Mouse (Mus musculus) spleen, adult 2 months (tissue): ENCODE measurements around the gene Rgs11.

Source experiments
- CTCF ChIP-seq: fragments of 200-500 bp; IDR thresholded peaks from 2 replicates; pipeline ENCODE4 v1.5.1; 2011; ENCODE audit warnings: mild to moderate bottlenecking, inconsistent platforms; ENCODE audit not compliant: insufficient read depth, insufficient read length, insufficient replicate concordance; ENCODE audit errors: extremely low read depth
- POLR2A ChIP-seq: fragments of 200-500 bp; IDR thresholded peaks from 2 replicates; pipeline ENCODE4 v1.6.1; 2011; ENCODE audit warnings: low read depth, low read length, inconsistent platforms

DNA sequence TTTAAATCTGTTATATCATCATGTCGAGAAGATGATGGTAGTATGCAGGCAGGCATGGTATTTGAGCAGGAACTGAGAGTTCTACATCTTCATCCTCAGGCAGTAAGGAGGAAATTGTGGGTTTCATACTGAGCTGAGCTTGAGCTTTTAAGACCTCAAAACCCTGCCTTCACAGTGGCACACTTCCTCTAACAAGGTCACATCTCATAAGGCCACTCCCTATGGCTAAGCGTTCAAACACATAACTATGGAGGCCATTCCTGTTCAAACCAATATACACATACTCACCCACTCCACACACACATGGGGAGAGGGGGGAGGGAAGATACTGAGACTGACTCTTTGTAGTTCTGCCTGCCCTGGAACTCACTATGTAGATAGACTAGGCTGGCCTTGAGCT lies 34.7 kb upstream of the Rgs11 start:
- TF ChIP-seq CTCF, result no peak
- TF ChIP-seq POLR2A, result no peak
